Comparison of ENCODE assay signal across 29 mouse cellular contexts in genomic region chr19:36794008-36794407, GRCm38 (mm10). TPM values are rescaled to one million over a fixed set of nuclear protein-coding genes. Genes with fewer than 3 reads are reported as not detected.
"Had no signal": no experiment of that assay in that cellular context is flagged by ENCODE, and none has a peak within 500 bp of the region (broad histone marks: within the 10 kb centered on the region; RNA-seq: fewer than 3 reads in every experiment).

No protein-coding gene starts in this region.

- H3K27me3 ChIP-seq: embryonic facial prominence, embryonic 12.5 days; embryonic facial prominence, embryonic 13.5 days; embryonic facial prominence, embryonic 15.5 days; forebrain, embryonic 12.5 days; forebrain, embryonic 13.5 days; forebrain, embryonic 15.5 days had no signal

- H3K9me3 ChIP-seq: embryonic facial prominence, embryonic 10.5 days; embryonic facial prominence, embryonic 12.5 days; embryonic facial prominence, embryonic 13.5 days; embryonic facial prominence, embryonic 15.5 days; forebrain, embryonic 10.5 days; forebrain, embryonic 12.5 days; forebrain, embryonic 13.5 days; forebrain, embryonic 15.5 days had no signal

- DNase-seq: cerebellum, adult 18-20 months; cerebellum, adult 2 months; cerebellum, adult 8-10 months; cerebellum, adult 9-10 months; cerebellum, adult 9-11 months; cerebellum, postnatal 10 days; cerebellum, postnatal 14 days; cerebellum, postnatal 25 days; cerebellum, postnatal 36 days; embryo, embryonic 11 days; forebrain, postnatal 0 days; gastrocnemius, adult 2 months; gastrocnemius, postnatal 10 days; gastrocnemius, postnatal 14 days; gastrocnemius, postnatal 25 days; gastrocnemius, postnatal 36 days had no signal

- H3K36me3 ChIP-seq: embryonic facial prominence, embryonic 10.5 days; embryonic facial prominence, embryonic 12.5 days; embryonic facial prominence, embryonic 13.5 days; embryonic facial prominence, embryonic 15.5 days; forebrain, embryonic 10.5 days; forebrain, embryonic 12.5 days; forebrain, embryonic 15.5 days had no signal

- H3K4me1 ChIP-seq: forebrain, embryonic 10.5 days; forebrain, embryonic 12.5 days; forebrain, embryonic 13.5 days; forebrain, embryonic 15.5 days had no signal

- H3K27ac ChIP-seq: embryonic facial prominence, embryonic 10.5 days; embryonic facial prominence, embryonic 12.5 days; embryonic facial prominence, embryonic 13.5 days; embryonic facial prominence, embryonic 15.5 days; forebrain, embryonic 10.5 days; forebrain, embryonic 12.5 days; forebrain, embryonic 13.5 days; forebrain, embryonic 15.5 days; gastrocnemius, adult 2 months had no signal

- H3K4me3 ChIP-seq: embryonic facial prominence, embryonic 10.5 days; embryonic facial prominence, embryonic 12.5 days; embryonic facial prominence, embryonic 13.5 days; embryonic facial prominence, embryonic 15.5 days; erythroblast, embryonic 14.5 days; forebrain, embryonic 10.5 days; forebrain, embryonic 12.5 days; forebrain, embryonic 13.5 days; forebrain, embryonic 15.5 days; gastrocnemius, adult 2 months had no signal

- H3K4me2 ChIP-seq: embryonic facial prominence, embryonic 12.5 days; embryonic facial prominence, embryonic 13.5 days; embryonic facial prominence, embryonic 15.5 days; forebrain, embryonic 12.5 days; forebrain, embryonic 13.5 days; forebrain, embryonic 15.5 days had no signal

- ATAC-seq: forebrain, embryonic 13.5 days; forebrain, embryonic 14.5 days; forebrain, embryonic 15.5 days; forebrain, embryonic 16.5 days; forebrain, postnatal 0 days had no signal

- H3K9ac ChIP-seq: embryonic facial prominence, embryonic 12.5 days; embryonic facial prominence, embryonic 13.5 days; embryonic facial prominence, embryonic 15.5 days; forebrain, embryonic 12.5 days; forebrain, embryonic 13.5 days; forebrain, embryonic 15.5 days; forebrain, postnatal 0 days had no signal

RNA-seq across cellular contexts. Expression of gene Ppp1r3c, which starts 57.6 kb away (rescaled TPM):
- total RNA-seq: common myeloid progenitor, adult 5-6 weeks; granulocyte monocyte progenitor cell, adult 5-6 weeks had no signal
- polyA plus RNA-seq: erythroblast, embryonic 14.5 days had no signal
